Mouse (Mus musculus): ENCODE measurements at regions not wholly inside any gene's neighbourhood (a gene's known extent, or its start where the extent isn't known, plus 50 kb on each side); places are given as distances from the start of the nearest gene placed in this dataset.

GRCm38 (mm10) chr7:72675018-72675417 lies 368.6 kb upstream of the Mctp2 start:
- TF ChIP-seq POLR2A (IDR thresholded peaks at IDR 0.05; ENCODE audit: insufficient read depth, low read depth, low read length) (no peak), CTCF (IDR thresholded peaks at IDR 0.05; ENCODE audit: insufficient read depth, low read depth, low read length) (no peak)
